Mouse (Mus musculus) megakaryocyte, adult 5-6 weeks (primary cell): ENCODE measurements at regions not wholly inside any gene's neighbourhood (a gene's known extent, or its start where the extent isn't known, plus 50 kb on each side); places are given as distances from the start of the nearest gene placed in this dataset.
"Not testable (repeated sequence)": the region's sequence is repeated elsewhere in the genome, so short reads cannot be mapped to it uniquely, and the experiment has no call there.

Experiments used
- ATAC-seq: 2 replicates; pipeline ENCODE4 v1.8.0; 2016; ENCODE audit warnings: mild to moderate bottlenecking, inconsistent platforms; ENCODE audit not compliant: poor library complexity, severe bottlenecking

DNA sequence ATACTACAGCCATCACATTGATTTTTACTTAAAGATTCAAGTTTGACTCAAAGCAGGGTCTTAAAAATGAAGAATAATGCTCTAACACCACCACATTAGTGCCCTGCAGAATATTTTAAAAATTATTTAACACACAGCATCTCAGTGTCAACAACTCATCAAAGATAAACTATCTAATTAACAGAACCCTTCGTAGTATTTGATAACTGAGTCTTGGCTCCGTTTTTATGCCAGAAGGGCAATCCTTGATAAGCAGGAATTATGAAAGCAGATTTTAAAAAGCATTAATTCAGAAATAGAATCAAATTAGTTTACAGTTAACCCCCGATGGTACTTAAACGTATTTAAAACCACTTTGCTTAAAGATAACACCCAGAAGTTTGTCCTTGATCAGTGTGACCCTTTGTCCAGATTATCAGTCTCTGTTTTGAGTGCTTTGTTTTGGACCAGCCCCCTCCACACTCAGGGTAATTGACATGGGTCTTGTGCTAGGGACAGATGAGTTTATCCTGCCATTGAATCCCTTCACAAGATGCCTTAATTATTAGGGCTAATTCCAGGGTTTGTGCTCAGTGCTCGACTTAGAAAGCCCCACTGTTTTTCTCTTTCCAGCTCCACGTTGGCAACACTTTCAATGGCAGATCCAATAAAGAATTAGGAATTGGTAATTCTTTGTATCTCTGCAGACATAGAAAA, 69.4 kb upstream of the Dph6 start:
- ATAC-seq, result no peak

DNA sequence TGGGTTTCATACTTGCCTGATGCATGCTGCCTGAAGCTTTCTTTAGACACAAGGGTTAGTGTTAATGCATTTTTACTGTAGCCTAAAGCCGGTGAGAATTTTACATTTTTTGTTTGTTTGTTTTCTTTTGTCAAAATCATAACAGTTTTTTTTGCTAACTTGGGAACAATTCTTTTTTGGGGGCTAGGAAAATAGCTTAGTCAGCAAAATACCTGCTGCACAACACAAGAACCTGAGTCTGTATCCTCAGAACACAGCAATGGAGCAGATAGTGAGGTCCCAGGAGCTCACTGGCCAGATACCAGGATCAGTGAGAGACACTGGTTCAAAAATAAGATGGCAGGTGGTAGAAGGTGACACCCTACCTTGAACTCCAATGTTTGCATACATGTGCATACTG, 72.4 kb upstream of the Dph6 start:
- no peak for ATAC-seq

DNA sequence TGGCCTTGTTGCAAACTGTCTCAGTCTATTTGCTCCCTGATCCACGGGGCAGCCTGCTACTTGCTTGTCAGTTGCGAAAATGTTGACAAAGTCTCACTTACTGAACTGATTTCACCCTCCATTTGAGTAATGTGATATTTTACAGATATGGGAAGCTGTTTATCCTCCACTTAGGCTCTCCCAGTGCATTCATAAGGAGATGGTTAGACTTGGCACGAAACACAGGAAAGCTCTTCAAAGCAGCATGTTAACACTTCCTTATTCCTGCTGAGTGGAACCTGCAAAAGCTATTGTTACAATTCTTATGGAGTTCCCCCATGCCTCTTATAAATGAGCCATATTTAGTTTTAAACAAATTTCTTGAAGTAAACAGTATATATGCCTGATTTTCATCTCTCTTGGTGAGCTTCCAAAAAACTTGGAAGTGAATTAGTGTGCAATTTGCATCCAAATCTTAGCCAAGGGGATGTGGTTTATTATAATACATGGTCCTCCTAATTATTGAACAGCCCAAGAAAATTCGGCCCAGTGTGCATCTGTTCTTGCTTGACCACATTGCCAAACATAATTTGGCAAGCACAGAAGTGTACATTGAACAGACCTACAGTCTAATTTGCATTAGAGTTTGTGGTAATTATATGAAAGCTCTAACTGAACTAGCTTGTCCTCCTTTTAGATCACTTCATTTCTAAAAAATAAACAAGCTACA, 80.3 kb upstream of the Dph6 start:
- no peak for ATAC-seq

DNA sequence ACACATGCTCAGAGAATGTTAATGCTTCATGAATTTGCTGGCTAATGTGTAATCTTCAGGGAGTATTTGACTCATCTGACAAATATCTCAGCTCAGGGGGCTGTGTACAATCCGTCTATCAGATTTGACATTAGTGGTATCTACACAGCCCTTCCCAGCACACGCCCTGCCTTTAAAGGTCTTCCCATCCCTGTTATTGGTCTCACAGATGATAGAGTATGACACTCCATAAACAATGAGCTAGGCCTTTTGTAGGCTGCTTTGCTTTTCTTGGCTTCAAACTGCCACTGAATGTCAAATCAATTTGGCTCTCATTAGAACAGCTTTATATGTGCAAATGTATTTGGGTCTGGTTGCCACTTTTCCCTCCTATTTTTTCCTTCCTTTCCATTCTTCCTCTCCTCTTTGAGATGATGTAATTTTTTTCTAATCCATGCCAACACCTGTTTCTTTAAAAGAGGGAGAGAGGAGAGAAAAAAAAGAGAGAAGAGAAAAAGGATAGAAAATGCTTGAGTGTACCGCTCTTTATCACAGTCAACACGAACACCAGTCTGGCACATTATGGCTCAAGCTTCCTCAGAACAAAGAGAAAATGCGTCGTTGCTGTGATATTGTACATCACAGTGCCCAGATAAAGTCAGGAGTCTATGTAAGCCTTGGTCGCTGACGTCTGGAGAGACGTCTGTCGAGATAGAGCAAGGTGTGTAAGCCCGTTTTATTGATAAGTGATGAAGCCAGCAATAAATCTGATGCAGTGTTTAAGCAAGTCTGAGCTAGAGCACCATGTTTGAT, 84.9 kb upstream of the Dph6 start:
- no peak for ATAC-seq

DNA sequence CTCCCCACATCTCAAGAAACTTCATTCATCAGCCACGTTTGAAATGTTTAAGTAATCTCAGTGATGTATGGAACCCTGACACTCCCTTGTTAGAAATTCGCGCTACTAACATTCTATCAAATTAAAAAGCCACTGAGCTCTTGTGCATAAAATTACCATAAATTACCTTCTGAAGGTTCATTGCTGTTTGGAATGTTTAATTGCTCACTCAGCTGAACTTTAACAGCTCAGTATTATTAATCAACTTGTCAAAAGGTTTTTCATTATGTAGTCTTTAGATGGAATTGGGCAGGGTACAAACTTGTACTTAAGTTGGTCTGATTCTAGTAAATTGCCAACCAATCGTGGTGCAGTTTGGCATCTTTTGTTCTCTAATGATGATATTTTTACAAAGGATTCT, 108.5 kb upstream of the Dph6 start:
- ATAC-seq, result no peak

DNA sequence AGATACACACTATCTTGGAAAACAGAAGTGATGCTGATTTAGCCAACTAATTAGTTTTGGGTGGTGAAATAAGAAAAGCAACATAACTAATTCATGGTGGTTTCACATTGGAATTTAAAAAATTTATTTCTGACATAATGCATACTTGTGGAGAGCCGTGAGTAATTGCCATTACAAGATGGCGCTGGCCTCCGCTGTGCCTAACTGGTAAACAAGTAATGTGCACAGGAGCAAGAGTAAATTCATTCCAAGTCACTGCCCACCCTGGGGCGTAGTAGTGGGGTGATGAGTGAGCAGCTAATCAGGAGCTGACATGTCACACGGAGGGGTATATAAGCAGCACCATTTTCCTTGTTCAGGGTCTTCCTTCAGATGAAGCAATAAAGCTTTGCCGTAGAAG, 119.0 kb upstream of the Dph6 start:
- not testable (repeated sequence) for ATAC-seq

DNA sequence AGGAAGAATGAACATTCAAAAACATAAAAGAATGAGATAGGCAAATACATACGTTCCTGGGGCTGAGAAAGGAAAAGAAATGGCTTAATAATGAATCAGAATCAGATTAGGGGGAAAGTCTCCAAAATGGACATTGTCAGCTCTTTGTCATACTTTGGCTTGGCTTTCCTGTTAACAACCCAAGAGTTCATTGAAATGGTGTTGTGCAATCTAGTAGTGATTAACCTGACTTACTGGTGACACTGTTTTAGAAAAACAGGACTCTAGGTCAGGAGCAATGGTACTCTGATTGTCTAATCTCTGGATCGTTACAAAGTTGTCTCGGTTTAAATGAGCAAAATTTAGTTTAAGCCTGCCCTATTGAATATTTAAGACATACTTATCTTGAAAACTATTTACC, 119.5 kb upstream of the Dph6 start:
- ATAC-seq, result no peak

DNA sequence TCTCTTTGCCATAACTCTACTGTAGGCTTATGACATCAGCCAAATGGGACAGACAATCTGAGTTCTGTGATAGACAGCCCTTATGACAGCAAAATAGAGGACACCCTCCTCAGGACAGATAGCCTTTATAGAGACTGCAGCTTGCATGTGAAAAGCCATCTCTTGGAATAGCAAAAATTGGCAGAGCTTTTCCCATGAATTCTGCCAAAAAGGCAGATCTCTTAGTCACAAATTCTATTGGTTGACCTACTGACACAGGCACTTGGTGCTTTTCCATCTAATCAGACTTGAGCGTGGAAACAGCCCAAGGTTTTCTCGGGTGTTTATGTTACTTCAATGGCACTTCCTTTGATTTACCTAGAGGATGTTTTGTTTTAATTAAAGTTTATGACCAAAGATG, 120.8 kb upstream of the Dph6 start:
- no peak for ATAC-seq

DNA sequence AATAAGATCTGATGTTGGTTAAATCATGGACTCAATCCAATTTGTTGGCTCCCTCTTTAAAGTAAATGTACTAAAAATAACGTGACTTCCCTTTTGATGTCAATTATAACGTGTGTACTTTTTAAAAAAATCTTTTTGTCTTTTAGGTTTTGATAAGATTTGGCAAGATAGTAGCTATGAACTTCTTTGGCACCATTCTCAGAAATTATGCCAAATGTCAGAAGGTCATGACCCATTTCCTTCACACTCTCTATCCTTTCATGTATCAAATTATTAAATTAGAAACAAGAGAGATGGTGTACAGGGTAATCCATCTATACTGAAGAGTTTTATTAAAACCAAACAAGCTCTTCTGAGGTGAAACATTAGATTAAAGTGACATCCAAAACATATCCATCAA, 121.4 kb upstream of the Dph6 start:
- no peak for ATAC-seq

DNA sequence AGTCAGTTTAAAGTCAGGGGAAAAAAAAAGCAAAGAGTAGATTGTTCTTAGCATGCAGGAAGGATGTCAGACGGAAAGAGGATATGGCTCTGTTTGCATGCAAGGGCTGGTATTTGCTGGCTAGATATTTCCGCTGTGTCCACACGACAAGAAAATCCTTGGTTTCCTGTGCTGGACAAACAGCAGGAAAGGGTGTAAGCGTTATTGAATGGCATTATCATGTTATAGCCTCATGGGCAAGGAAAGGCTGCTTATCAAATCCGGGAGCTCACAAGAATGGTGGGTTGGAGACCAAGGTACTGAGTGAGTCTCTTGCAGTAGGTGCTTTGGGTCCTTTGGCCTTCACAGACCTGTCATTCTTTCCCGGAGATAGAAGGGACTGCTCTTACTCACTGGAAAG, 127.7 kb upstream of the Dph6 start:
- no peak for ATAC-seq

DNA sequence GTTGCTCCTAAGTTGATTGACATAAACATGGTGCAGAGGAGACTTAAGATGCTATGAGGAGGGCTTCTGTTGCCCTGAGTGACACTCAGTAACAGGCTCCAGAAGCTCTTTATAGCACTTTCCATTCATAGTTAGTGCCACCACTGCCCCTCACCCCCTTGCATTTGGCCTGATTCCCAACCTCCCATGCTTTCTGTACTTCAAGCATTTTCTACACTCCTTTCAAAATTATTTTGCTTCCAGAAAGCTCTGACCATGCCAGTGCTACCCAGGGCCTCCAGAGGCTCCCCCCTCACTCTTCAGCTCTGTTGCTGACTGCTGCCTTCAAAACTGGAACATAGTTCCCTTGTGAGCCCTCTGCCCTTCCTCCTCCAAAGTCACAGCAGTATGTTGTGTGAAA, 129.4 kb upstream of the Dph6 start:
- ATAC-seq, result no peak

DNA sequence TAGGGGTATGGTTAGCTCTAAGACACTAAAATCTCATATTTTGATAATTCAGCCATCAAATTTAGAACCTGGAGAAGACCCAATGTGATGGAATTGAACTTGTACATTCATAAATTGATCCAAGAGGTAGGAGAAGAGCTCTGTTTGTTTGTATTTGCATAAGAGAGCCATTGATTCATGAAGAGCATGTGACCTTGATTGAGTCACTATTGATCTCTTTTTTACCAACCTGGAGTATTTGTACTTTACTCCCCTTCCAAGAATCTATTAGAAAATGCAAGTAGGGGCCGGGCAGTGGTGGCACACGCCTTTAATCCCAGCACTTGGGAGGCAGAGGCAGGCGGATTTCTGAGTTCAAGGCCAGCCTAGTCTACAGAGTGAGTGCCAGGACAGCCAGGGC, 133.5 kb upstream of the Dph6 start:
- ATAC-seq, result no peak

DNA sequence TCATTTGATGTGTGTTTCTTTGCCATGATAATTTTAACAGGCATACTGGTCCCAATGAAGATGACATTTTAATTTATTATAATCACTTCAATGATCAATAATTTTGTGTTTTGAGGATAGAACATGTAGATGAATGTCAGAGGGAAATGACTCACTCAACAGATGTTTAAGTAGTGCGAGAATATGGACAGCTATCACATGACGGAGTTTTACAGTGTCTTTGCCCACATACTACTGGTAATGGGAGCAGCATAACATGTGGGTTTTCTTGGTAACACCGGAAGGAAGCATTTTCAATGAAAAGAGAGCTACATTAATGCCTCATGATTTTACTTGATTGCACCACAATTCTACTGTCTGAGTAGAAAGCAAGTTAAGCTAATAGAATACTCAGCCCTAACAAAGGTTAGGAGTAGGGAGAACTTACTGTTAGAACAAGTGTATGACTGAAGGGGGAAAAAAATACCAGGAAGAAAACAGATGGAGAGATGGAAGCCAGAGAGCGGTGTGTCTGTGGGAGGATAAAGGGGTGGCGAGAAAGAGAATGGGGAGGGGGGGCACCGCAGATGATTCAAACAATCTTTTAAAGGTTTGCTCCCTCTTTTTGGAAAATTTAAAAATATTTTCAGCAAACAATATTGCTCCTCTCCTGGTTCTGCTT, 142.0 kb upstream of the Dph6 start:
- ATAC-seq, result no peak

DNA sequence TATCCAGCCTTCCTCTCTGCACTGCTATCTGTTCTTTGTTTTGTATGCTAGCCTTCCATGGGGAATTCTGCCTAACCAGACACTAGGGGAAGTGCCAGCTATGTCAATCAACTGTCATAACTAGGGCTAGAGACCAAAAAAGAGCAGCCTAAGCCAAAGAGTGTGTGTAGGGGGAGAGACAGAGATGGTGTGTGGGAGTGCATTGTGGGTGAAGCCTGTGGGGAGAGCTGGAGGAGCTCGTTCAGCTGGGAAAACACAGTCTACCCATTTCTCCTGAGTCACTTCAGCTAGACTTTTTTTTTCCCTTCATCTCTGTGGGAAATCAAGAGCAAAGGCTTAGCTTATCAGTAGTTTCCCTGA, 142.5 kb upstream of the Dph6 start:
- ATAC-seq, result no peak

DNA sequence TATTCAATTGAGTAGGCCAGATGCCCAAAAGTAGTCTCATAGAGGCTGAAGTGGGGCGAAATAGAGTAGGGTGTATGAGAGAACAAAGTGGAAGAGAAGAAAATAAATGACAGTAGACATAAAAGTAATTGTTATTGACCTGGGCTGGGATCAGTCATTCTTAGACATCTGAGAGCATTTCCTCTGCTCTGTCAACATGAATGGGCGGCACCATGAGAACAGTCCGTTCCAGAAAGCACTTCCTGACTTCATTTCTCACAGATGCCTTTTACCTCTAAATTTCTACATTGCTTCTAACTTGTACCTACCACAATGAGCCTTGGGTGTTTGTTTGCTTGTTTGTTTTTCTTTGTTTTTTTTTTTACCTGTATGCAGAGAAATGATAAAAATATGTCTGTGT, 148.5 kb upstream of the Dph6 start:
- ATAC-seq, result no peak

DNA sequence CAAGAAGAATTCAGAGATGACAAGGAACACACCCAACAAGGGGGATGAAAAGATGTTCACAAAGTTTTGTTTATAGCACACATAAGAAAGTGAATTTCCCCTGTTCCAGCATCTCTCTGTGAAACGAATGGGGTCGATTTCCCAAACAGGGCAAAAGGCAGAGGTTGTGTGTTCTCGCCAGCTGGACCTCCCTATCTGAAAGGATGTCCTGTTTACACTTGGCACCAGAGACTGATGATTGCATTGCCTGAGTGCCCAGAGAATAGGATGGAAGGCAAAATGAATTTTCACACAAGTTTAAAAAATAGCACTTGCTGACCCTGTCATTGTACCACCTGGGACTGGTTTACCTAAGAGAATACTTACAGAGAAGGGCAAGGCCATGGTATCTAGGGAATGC, 149.2 kb upstream of the Dph6 start:
- ATAC-seq, result no peak

DNA sequence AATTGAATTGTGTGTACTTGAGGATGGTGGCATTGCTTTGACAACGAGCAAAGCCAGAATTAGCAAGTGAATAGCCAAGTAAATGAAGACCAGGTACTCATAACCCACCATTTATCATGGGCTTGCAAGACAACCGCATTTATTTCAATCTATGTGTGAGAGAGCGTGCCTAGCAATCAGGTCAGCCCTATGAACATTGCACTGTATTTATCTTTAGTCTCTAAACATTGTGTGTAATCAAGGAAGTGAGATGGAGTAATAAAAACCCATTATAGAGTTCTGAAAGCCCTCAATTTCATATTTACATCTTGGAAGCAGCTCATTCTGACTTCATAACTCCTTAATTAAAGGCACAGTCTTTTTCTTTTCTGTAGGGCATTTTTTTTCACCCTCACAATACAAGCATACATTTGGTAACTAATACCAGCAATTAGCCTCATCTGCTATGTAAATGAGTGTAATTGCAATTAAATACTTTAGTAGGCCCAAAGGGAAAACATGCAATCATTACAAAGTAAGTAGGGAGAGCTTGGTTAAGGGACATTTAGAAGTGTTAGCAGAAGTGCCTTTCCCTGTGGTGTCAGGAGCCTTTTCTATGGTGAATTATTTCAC, 150.8 kb upstream of the Dph6 start:
- ATAC-seq, result no peak

DNA sequence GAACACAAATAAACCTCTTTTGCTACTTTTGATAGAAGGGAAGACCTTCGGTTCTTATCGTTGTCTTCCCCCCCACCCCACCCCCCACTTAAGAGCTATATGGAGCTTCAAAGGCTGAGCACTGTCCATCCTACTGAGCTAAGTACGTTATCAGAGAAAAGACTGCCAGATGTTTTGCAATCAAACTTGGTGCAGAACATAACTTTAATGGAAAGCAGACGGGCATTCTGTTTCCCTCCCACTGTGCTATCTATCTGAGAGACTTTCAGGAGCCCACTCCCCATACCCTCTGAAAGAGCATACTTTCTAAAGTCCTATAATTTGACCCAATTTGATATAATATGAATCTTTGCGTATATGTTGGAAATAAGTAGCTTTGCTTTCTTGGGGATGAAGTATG, 153.3 kb upstream of the Dph6 start:
- ATAC-seq, result no peak

DNA sequence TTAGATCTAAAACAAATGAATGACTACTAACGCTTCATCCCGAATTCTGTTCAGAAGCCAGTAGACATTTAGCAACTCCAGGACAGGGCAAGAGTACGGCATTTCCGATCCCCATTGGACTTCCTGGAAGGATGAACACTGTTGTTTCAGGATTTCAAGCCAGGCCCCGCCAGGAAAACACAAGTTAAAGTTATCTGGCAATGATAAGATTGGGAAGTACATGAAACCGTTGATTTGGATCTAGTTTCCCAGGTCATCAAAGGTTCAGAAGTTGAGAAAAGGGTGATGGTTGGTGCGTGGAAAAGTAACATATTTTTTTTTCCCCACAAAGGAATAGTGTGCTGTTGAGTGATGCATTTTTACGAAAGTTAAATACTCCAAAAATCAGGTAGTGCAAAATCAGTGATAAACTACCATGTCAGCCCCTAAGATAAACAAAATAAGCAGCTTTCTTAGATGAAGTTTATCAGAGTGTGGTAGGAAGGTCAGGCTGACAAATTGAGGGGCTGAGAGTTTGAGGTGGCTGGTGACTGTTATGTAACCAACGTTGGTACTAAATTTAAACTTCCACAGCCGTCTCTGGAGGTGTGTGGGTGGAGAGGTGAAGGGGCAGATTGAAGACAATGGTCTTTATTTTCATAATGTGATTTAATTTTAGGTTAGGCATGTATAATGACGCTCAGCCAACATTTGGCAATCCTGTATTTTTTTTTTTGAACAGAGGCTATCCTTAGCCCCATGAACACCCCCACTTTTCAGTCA, 157.6 kb upstream of the Dph6 start:
- ATAC-seq, result no peak

DNA sequence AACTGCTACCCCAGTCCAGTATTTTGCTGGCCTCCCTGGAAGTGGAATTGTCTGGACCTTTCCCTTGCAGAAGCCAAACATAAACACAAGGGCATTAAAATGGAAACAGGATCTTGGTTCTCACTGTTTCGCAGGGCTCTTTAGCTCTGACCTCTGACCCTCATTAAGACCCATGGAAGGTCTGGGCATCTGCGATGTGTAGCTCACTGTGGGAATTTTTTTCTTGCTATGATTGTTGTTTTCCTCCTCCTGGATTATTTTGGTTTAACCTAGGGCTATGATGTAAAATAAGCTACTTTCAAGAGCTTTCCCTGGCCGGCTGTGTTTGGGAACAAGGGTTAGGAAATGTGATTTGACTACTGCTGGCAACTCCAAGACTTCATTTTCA, 158.1 kb upstream of the Dph6 start:
- ATAC-seq, result no peak

DNA sequence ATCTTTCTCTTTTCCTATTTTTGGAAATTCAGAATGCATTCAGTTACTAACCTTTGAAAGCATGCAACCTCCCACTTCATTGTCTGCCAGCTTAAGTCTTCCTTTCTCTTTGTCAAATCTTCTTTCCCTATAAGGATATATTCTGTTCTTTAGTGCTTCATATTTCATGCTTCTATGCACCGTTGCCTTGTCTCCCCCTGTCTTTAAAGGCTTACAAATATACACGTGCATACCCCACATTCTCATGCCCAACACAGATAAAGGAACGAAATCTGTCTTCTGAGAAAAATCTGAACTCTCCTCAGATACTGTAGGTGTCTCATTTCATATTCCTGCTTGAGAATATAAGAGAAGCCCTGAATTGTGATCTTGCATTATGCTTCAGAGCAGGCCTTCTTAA, 167.9 kb upstream of the Dph6 start:
- ATAC-seq, result no peak
